Mouse (Mus musculus) urinary bladder, adult 18-20 months (tissue): ENCODE results near the gene Coq8b.

Experiments used
- DNase-seq, 2 experiments: peaks; one replicate each; pipeline ENCODE4 v3.0.0; 2022; ENCODE audit warnings: low spot score in 2 of 2, mixed read lengths in 2 of 2

Gene Coq8b

GRCm38 (mm10) chr7:27307551-27307950 lies 74.7 kb downstream of the Coq8b start:
- no peak for DNase-seq
